Mouse (Mus musculus) lung, postnatal 0 days (tissue): ENCODE measurements around the gene Etv6. TPM values are rescaled to one million over a fixed set of nuclear protein-coding genes. Genes with fewer than 3 reads are reported as not detected.

ENCODE experiments used
- ATAC-seq: fragments of 200-750 bp; cut with Nextera tagmentation; 2 replicates; pipeline ENCODE4 v1.8.0; 2017; ENCODE audit warnings: moderate library complexity
- DNase-seq: peaks from one replicate; pipeline ENCODE4 v3.0.0-alpha.2; 2016; ENCODE audit warnings: low spot score
- H3K27ac ChIP-seq: fragments of 300-500 bp; sonication (generic); 2 replicates; pipeline ENCODE4 v1.5.1; 2014; ENCODE audit warnings: antibody characterized with exemption, mild to moderate bottlenecking, low read length, mixed read lengths
- H3K27me3 ChIP-seq: fragments of 300-500 bp; sonication (generic); replicated peaks from 2 replicates; pipeline ENCODE4 v1.6.1; 2014; ENCODE audit warnings: low read length, mixed read lengths; ENCODE audit not compliant: insufficient read depth
- H3K36me3 ChIP-seq: fragments of 300-500 bp; sonication (generic); 2 replicates; pipeline ENCODE4 v1.6.1; 2014; ENCODE audit warnings: low read length, mixed read lengths; ENCODE audit not compliant: insufficient read depth
- H3K4me1 ChIP-seq: fragments of 300-500 bp; sonication (generic); 2 replicates; pipeline ENCODE4 v1.6.1; 2014; ENCODE audit warnings: antibody characterized with exemption, low read depth, low read length, mixed read lengths; ENCODE audit not compliant: insufficient read depth
- H3K4me2 ChIP-seq: fragments of 300-500 bp; sonication (generic); replicated peaks from 2 replicates; pipeline ENCODE4 v1.6.1; 2014; ENCODE audit warnings: low read depth, mild to moderate bottlenecking, low read length, moderate library complexity, mixed read lengths
- H3K4me3 ChIP-seq: fragments of 300-500 bp; sonication (generic); 2 replicates; pipeline ENCODE4 v1.5.1; 2014; ENCODE audit warnings: low read depth, low read length
- H3K9ac ChIP-seq: fragments of 300-500 bp; sonication (generic); replicated peaks from 2 replicates; pipeline ENCODE4 v1.6.1; 2014; ENCODE audit warnings: low read depth, mild to moderate bottlenecking
- H3K9me3 ChIP-seq: fragments of 300-500 bp; sonication (generic); 2 replicates; pipeline ENCODE4 v1.6.1; 2016; ENCODE audit warnings: low read length, mixed read lengths
- CTCF ChIP-seq: IDR thresholded peaks from 2 replicates; pipeline ENCODE4 v1.5.1; 2016; ENCODE audit warnings: antibody characterized with exemption, mild to moderate bottlenecking
- EP300 ChIP-seq: IDR thresholded peaks from 2 replicates; pipeline ENCODE4 v1.6.1; 2016; ENCODE audit warnings: antibody characterized with exemption, mild to moderate bottlenecking, control low read depth
- WGBS: fragments of 180-500 bp; shearing (Covaris S2); extraction: QIAGEN DNeasy Blood & Tissue Kit; methylation state at CpG from one replicate; pipeline ENCODE4 v1.1.7; 2014; 5-methylcytosine and 5-hydroxymethylcytosine counted together
- polyA plus RNA-seq: library from polyadenylated mRNA; unstranded; fragments of >200 nt; fragmentation: Nextera tagmentation; extraction: Ambion mirVana; gene quantifications from 2 replicates; pipeline ENCODE4 v1.2.1, GENCODE M21; 2015

The Etv6 gene
- polyA plus RNA-seq, 1 experiment from 2014 or later: 5.5 TPM

DNA sequence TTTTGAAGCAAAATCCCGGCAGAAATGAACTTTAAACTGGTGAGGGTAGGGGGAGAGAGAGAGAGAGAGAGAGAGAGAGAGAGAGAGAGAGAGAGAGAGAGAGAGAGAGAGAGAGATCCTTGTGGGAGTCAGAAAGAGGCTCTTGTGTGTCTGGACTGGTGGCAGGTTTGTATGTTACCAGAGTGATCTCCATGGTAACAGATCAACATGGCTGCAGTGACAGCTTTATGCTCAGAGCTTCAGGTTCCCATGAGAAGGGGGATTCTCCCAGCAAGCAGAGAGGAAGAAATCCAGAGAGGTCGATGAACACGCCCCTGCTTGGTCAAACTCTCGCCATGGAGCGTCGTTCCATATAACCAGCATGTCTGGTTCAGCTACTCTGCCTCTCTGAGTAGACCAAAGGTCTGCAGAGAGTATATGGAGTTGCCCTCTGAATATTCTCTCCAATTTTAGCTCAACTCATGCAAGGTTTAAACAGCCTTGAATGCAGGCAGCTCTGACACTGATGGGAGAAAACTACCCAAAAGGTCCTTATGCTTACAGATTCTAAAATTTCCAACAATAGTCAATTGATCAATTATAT, 122.1 kb downstream of the Etv6 start:
- Histone ChIP-seq H3K36me3 (no peaks in the 10 kb centered on the region), H3K4me2 (no peak overlapping the region), H3K27me3 (no peaks in the 10 kb centered on the region), H3K4me3 (no peak overlapping the region), H3K4me1 (peaks cover 12% of the 10 kb centered on the region; the same call in 1 of the 2 replicates), H3K27ac (no peak overlapping the region), H3K9ac (no peak overlapping the region), H3K9me3 (no peaks in the 10 kb centered on the region)
- TF ChIP-seq EP300 (no peak), CTCF (no peak)
- DNase-seq (peak; percentile 41), ATAC-seq (no peak)
- WGBS: 50% methylated on average over 6 of the region's 6 CpGs

DNA sequence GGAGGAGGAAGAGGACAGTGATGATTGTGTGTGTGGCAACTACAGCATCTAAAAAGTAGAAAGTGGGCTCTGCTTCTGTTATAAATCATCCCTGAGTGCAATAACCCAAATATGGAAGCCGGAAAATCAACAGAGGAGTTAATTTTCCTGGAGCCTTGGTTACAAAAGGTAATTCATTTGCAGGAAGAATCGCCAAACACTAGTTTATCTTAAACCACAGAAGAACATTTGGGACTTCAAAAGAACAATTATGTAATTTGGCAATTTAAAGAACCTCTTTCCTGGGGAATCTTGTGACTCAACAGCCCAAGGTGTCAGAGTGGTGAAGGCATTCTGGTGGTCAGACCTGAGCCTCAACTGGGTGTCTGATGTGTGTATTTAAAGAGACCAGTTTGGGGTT, 122.7 kb downstream of the Etv6 start:
- ATAC-seq (no peak), DNase-seq (no peak)
- Histone ChIP-seq H3K4me2 (no peak overlapping the region), H3K27me3 (no peaks in the 10 kb centered on the region), H3K4me3 (no peak overlapping the region), H3K4me1 (peaks cover 7% of the 10 kb centered on the region; the same call in 1 of the 2 replicates), H3K9me3 (no peaks in the 10 kb centered on the region), H3K9ac (no peak overlapping the region), H3K27ac (no peak overlapping the region), H3K36me3 (no peaks in the 10 kb centered on the region)
- TF ChIP-seq EP300 (no peak), CTCF (no peak)
- 47% methylated on average over 2 of the region's 2 CpGs for WGBS

DNA sequence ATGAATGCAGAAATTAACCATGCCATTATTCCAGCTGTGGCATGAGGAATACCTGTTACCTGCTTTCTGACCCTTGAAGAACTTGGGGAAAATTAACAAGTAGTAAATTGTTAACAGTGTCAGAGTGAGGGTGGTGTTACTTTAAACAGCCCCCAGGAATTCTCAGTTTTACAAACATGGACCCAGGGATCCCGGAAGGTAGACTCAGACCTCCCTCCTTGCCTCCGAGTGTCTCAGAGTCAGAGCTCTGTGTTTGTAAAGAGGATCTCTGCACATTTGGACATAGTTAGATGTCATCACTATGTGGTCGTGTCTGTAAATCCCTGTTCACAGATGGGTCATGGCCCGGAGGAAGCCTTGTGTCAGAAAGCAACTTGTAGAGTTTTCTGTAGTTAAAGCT, 124.2 kb downstream of the Etv6 start:
- Histone ChIP-seq H3K4me3 (no peak overlapping the region), H3K4me2 (no peak overlapping the region), H3K9ac (no peak overlapping the region), H3K27ac (no peak overlapping the region), H3K9me3 (no peaks in the 10 kb centered on the region), H3K36me3 (no peaks in the 10 kb centered on the region), H3K4me1 (peaks cover 7% of the 10 kb centered on the region; the same call in 1 of the 2 replicates), H3K27me3 (no peaks in the 10 kb centered on the region)
- TF ChIP-seq CTCF (no peak), EP300 (no peak)
- WGBS: 75% methylated on average over 4 of the region's 4 CpGs
- ATAC-seq (no peak), DNase-seq (no peak)

DNA sequence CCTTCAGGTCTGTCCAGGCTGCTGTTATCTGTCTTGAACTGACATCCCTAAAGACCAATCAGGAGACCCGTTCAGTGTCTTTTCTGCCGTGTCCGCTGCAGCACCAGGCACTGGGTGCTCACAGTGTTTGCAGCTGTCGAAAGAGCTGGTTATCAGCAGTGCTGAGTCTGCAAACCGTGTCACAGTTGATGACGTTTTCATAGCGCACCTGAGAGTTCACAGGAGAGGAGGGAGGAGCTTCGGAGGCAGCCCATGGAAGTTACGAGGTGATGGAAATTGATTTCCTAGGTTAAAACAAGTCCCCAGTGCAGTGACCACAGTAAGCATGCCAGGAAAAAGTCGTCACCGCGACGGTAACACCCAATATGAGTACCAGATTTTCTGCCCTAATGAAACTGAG, 125.5 kb downstream of the Etv6 start:
- TF ChIP-seq EP300 (no peak), CTCF (no peak)
- no peaks in the 10 kb centered on the region for H3K36me3 ChIP-seq
- peaks cover 5% of the 10 kb centered on the region; the same call in 1 of the 2 replicates for H3K4me1 ChIP-seq
- no peaks in the 10 kb centered on the region for H3K9me3 ChIP-seq
- no peak overlapping the region for H3K4me2 ChIP-seq
- WGBS: 52% methylated on average over 13 of the region's 13 CpGs
- no peak overlapping the region for H3K4me3 ChIP-seq
- no peak for DNase-seq
- ATAC-seq: peak; percentile 34
- H3K9ac ChIP-seq: no peak overlapping the region
- H3K27me3 ChIP-seq: no peaks in the 10 kb centered on the region
- no peak overlapping the region for H3K27ac ChIP-seq

DNA sequence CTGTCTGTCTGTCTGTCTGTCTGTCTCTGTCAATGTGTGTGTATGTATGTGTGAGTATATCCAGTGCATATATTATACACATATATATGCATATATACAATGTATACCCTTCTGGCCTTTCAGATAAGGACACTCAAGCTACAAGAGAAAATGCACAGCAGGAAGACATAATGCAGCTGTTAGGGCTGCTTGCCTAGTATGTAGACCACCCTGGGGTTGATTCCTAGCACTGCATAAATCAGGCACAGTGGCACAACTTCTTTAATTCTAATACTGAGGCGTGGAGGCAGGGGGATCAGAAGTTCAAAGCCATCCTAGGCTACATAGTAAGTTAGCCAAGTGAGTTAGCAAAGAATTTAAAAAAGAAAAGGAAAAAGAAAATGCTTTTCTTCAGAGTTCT, 127.8 kb downstream of the Etv6 start:
- Histone ChIP-seq H3K9me3 (no peaks in the 10 kb centered on the region), H3K4me2 (no peak overlapping the region), H3K27ac (no peak overlapping the region), H3K36me3 (no peaks in the 10 kb centered on the region), H3K4me1 (no peaks in the 10 kb centered on the region; the same call in 1 of the 2 replicates), H3K9ac (no peak overlapping the region), H3K27me3 (no peaks in the 10 kb centered on the region), H3K4me3 (no peak overlapping the region)
- 74% methylated on average over 1 of the region's 1 CpGs for WGBS
- DNase-seq: no peak
- no peak for TF ChIP-seq EP300
- no peak for TF ChIP-seq CTCF
- no peak for ATAC-seq

DNA sequence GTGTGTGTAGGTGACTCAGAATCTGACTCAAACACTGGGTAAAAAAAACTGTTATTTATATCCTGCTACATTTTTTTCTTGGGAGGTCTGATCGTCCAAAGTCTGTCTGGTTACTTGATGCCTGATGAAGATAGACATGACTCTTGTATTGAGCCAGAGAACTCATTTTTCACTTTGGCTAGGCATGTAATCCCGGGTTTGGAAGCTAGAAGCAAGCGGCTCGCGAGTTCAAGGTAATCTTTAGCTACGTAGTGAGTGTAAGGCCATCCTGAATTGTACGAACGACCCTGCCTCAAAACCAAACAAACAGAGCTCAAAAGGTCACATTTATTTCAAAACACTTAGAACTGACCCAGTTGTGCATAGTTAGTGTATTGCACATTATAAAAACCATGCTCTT, 128.9 kb downstream of the Etv6 start:
- H3K9me3 ChIP-seq: no peaks in the 10 kb centered on the region
- ATAC-seq (no peak), DNase-seq (no peak)
- H3K27me3 ChIP-seq: no peaks in the 10 kb centered on the region
- no peak overlapping the region for H3K4me2 ChIP-seq
- H3K36me3 ChIP-seq: no peaks in the 10 kb centered on the region
- 58% methylated on average over 8 of the region's 8 CpGs for WGBS
- no peak for TF ChIP-seq EP300
- no peak for TF ChIP-seq CTCF
- no peak overlapping the region for H3K27ac ChIP-seq
- H3K4me3 ChIP-seq: no peak overlapping the region
- no peak overlapping the region for H3K9ac ChIP-seq
- no peaks in the 10 kb centered on the region; the same call in 1 of the 2 replicates for H3K4me1 ChIP-seq
